Mouse (Mus musculus) embryonic fibroblast, embryonic 13.5 days (primary cell): ENCODE results near the gene Adamts1. TPM values are rescaled to one million over a fixed set of nuclear protein-coding genes. Genes with fewer than 3 reads are reported as not detected.

Experiments used
- H3K27ac ChIP-seq: 2 replicates; pipeline ENCODE4 v1.5.1; 2012; ENCODE audit warnings: low read length, control low read depth, inconsistent platforms; ENCODE audit not compliant: insufficient read depth
- H3K4me1 ChIP-seq: 2 replicates; pipeline ENCODE4 v1.6.1; 2011; ENCODE audit warnings: low read length; ENCODE audit not compliant: control insufficient read depth, insufficient read depth
- H3K4me3 ChIP-seq: 2 replicates; pipeline ENCODE4 v1.5.1; 2011; ENCODE audit warnings: mild to moderate bottlenecking, control low read depth, low read length; ENCODE audit not compliant: insufficient read depth
- CTCF ChIP-seq: IDR thresholded peaks from 2 replicates; pipeline ENCODE4 v1.5.1; 2011; ENCODE audit warnings: mild to moderate bottlenecking, control low read depth, low read length, moderate library complexity, borderline replicate concordance; ENCODE audit not compliant: insufficient read depth
- POLR2A ChIP-seq: IDR thresholded peaks from 2 replicates; pipeline ENCODE4 v1.6.1; 2011; ENCODE audit warnings: low read depth, mild to moderate bottlenecking, control low read depth, low read length, moderate library complexity
- polyA plus RNA-seq: library from polyadenylated mRNA; stranded (reverse); fragments of >200 nt; gene quantifications from 2 replicates; pipeline ENCODE4 v1.2.4, GENCODE M21; 2011; ENCODE audit warnings: low read depth; ENCODE audit not compliant: missing spikeins, insufficient read length

The Adamts1 gene
- polyA plus RNA-seq = 40.6 and 68.9 TPM in 2 replicates

GRCm38 (mm10) chr16:85802954-85803353 lies at the start of gene Adamts1:
TSS of gene Adamts1 (minus strand) at chr16:85803113.
- H3K4me1 ChIP-seq = peaks cover 4% of the 10 kb centered on the region
- TF ChIP-seq POLR2A = peak; percentile 99
- TF ChIP-seq CTCF = no peak
- H3K4me3 ChIP-seq = peak within 1 kb of the TSS; percentile 72
- H3K27ac ChIP-seq = peak within 1 kb of the TSS; percentile 93

DNA sequence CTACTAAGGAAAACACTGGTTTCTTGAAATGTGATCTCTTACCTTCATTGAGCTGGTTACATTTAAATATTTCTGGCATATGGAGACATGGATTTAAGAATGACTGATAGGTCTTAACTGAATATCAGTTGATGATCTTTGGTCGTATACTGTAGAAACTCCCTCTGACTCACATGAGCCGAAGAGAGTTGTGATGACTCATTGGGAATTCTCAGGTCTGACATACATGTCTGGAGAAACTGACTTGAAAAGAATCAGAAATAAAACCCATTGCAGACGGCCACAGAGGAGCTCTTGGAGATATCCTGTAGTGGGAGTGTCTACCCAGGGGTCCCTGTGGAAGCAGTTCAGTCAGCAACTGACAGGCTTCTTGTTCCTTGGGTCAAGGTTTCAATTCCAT lies 24.2 kb upstream of the Adamts1 start:
- H3K4me1 ChIP-seq = peaks cover 2% of the 10 kb centered on the region; the same call in 1 of the 2 replicates
- H3K4me3 ChIP-seq = no peak overlapping the region
- H3K27ac ChIP-seq = no peak overlapping the region
- TF ChIP-seq CTCF (no peak), POLR2A (no peak)

- TF ChIP-seq POLR2A (no peak), CTCF (no peak)
- Histone ChIP-seq H3K4me3 (no peak overlapping the region), H3K27ac (no peak overlapping the region), H3K4me1 (peaks cover 2% of the 10 kb centered on the region; the same call in 1 of the 2 replicates)
Observed at GRCm38 (mm10) chr16:85822330-85822916, 19.5 kb upstream of the Adamts1 start.

DNA sequence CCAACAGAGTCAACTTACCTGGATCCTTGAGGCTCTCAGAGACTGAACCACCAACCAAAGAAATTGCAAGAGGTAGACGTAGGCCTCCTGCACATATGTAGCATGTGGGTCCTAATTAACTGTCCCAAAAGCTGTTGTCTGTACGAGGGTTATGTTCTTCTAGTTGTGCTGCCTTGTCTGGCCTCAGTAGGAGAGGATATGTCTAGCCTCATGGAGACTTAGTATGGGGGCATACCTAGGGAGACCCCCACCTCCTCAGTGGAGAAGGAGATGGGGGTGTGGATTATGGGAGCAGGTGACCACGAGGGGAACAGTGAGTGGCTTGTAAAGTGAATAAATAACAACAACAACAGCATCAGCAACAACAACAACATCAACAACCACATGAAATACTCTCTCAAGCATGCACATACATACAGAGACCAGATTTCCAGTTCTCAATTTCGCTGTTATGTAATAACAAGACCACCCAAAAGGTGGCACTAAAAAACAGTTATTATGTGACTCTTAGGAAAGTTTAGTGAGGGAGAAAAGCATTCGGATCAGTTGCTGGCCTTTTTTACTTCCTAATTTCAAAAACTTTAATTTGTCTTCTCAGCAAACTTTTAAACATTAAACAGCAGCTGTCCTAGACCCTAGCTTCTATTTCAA lies 17.0 kb upstream of the Adamts1 start:
- no peaks in the 10 kb centered on the region for H3K4me1 ChIP-seq
- no peak for TF ChIP-seq POLR2A
- TF ChIP-seq CTCF = no peak
- no peak overlapping the region for H3K4me3 ChIP-seq
- H3K27ac ChIP-seq = no peak overlapping the region

GRCm38 (mm10) chr16:85814116-85814515 lies 11.2 kb upstream of the Adamts1 start:
- Histone ChIP-seq H3K4me3 (no peak overlapping the region), H3K4me1 (no peaks in the 10 kb centered on the region), H3K27ac (no peak overlapping the region)
- TF ChIP-seq POLR2A (no peak), CTCF (no peak)

DNA sequence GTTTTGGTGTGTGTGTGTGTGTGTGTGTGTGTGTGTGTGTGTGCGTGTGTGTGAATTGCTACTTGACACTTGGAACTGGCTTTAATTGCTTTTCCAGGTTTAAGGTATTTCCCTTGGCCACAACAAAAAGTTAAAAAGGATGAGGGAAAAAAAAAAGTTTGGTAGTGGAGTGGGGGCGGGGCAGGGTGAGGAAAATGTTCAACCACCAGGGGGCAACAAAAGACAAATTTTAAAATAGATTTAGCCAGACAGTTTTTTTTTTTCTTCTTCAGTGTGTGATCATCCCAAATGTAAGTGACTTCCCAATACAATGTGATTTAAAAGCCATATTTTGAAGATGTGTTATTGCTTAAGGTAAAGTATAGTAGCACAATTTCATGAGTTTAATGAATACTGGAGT lies 4.7 kb upstream of the Adamts1 start:
- TF ChIP-seq CTCF = no peak
- TF ChIP-seq POLR2A = no peak
- Histone ChIP-seq H3K4me1 (peaks cover 2% of the 10 kb centered on the region; the same call in 1 of the 2 replicates), H3K4me3 (no peak overlapping the region), H3K27ac (peak overlapping the region; percentile 65; the same call in 1 of the 2 replicates)

GRCm38 (mm10) chr16:85807072-85807471 lies 4.2 kb upstream of the Adamts1 start:
- Histone ChIP-seq H3K4me3 (no peak overlapping the region), H3K27ac (no peak overlapping the region), H3K4me1 (peaks cover 2% of the 10 kb centered on the region; the same call in 1 of the 2 replicates)
- TF ChIP-seq POLR2A = no peak
- TF ChIP-seq CTCF = no peak

DNA sequence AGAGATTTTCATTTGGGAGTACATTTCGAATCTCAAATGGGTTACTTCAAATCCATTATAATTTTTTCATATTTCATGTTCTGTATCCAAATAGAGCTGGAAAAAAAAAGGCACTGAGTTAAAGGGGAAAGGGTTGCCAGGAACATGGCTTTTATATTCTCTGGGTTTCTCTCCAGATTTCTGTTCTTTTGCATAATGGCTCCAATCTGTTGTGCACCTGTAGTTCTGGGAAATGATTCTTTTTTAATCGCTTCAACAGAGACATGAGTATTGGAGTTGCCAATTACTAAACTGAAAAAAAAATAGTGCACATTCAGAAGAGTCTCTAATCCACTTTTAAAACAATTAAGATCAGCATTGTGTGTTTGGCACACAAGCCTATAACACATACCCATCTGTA lies 2.7 kb upstream of the Adamts1 start:
- no peak overlapping the region for H3K27ac ChIP-seq
- H3K4me1 ChIP-seq = peaks cover 2% of the 10 kb centered on the region; the same call in 1 of the 2 replicates
- TF ChIP-seq POLR2A = no peak
- no peak for TF ChIP-seq CTCF
- H3K4me3 ChIP-seq = no peak overlapping the region

GRCm38 (mm10) chr16:85803613-85804551 lies 969 bp upstream of the Adamts1 start:
- Histone ChIP-seq H3K27ac (peak overlapping the region; percentile 93), H3K4me1 (peaks cover 2% of the 10 kb centered on the region; the same call in 1 of the 2 replicates), H3K4me3 (peak overlapping the region; percentile 72)
- peak; percentile 93 for TF ChIP-seq POLR2A
- TF ChIP-seq CTCF = no peak
